Mouse (Mus musculus) stomach, embryonic 15.5 days (tissue): ENCODE results near the gene Ppih. TPM values are rescaled to one million over a fixed set of nuclear protein-coding genes. Genes with fewer than 3 reads are reported as not detected.

Experiments
- ATAC-seq: fragments of 200-750 bp; cut with Nextera tagmentation; 2 replicates; pipeline ENCODE4 v1.8.0; 2017; ENCODE audit warnings: low read depth, moderate number of reproducible peaks, moderate TSS enrichment; ENCODE audit not compliant: insufficient read depth, low FRiP score
- H3K27ac ChIP-seq: fragments of 300-500 bp; sonication (generic); 2 replicates; pipeline ENCODE4 v1.5.1; 2015; ENCODE audit warnings: mild to moderate bottlenecking, inconsistent platforms
- H3K27me3 ChIP-seq: fragments of 300-500 bp; sonication (generic); replicated peaks from 2 replicates; pipeline ENCODE4 v1.6.1; 2015; ENCODE audit warnings: inconsistent platforms
- H3K36me3 ChIP-seq: fragments of 300-500 bp; sonication (generic); 2 replicates; pipeline ENCODE4 v1.6.1; 2015; ENCODE audit warnings: inconsistent platforms
- H3K4me1 ChIP-seq: fragments of 300-500 bp; sonication (generic); 2 replicates; pipeline ENCODE4 v1.6.1; 2015; ENCODE audit warnings: inconsistent platforms
- H3K4me2 ChIP-seq: fragments of 300-500 bp; sonication (generic); 2 replicates; pipeline ENCODE4 v1.6.1; 2015; ENCODE audit warnings: mild to moderate bottlenecking, inconsistent platforms
- H3K4me3 ChIP-seq: fragments of 300-500 bp; sonication (generic); replicated peaks from 2 replicates; pipeline ENCODE4 v1.5.1; 2015; ENCODE audit warnings: inconsistent platforms
- H3K9ac ChIP-seq: fragments of 300-500 bp; sonication (generic); 2 replicates; pipeline ENCODE4 v1.6.1; 2015; ENCODE audit warnings: inconsistent platforms
- H3K9me3 ChIP-seq: fragments of 300-500 bp; sonication (generic); 2 replicates; pipeline ENCODE4 v1.6.1; 2016; ENCODE audit warnings: inconsistent platforms
- WGBS: fragments of 180-500 bp; shearing (Covaris S2); methylation state at CpG from one replicate; pipeline ENCODE4 v1.1.7; 2015; 5-methylcytosine and 5-hydroxymethylcytosine counted together
- polyA plus RNA-seq: library from polyadenylated mRNA; unstranded; fragments of >200 nt; fragmentation: Nextera tagmentation; extraction: Ambion mirVana; gene quantifications from 2 replicates; pipeline ENCODE4 v1.2.1, GENCODE M21; 2015

Ppih gene
- polyA plus RNA-seq, 1 experiment from 2014 or later, result 71.6 TPM

GRCm38 (mm10) chr4:119254012-119254618, 66.2 kb downstream of the Ppih start:
- H3K27ac ChIP-seq, result no peak overlapping the region
- H3K36me3 ChIP-seq, result no peaks in the 10 kb centered on the region
- no peaks in the 10 kb centered on the region for H3K27me3 ChIP-seq
- no peak for ATAC-seq
- H3K9ac ChIP-seq, result no peak overlapping the region
- no peak overlapping the region for H3K4me3 ChIP-seq
- no peaks in the 10 kb centered on the region for H3K9me3 ChIP-seq
- no peak overlapping the region for H3K4me2 ChIP-seq
- 52% methylated on average over 9 of the region's 9 CpGs for WGBS
- peaks cover 8% of the 10 kb centered on the region; the same call in 1 of the 2 replicates for H3K4me1 ChIP-seq

- no peak for ATAC-seq
- 48% methylated on average over 7 of the region's 7 CpGs for WGBS
- no peak overlapping the region for H3K27ac ChIP-seq
Observed at GRCm38 (mm10) chr4:119252025-119252808, 68.1 kb downstream of the Ppih start.

More at GRCm38 (mm10) chr4:119252025-119252808, 68.1 kb downstream of the Ppih start:
- Histone ChIP-seq H3K9ac (no peak overlapping the region), H3K36me3 (no peaks in the 10 kb centered on the region), H3K9me3 (no peaks in the 10 kb centered on the region), H3K4me3 (no peak overlapping the region), H3K27me3 (no peaks in the 10 kb centered on the region), H3K4me2 (no peak overlapping the region), H3K4me1 (peaks cover 8% of the 10 kb centered on the region)

Other genes with a start within 250 kb of the Ppih start
- gene Slc2a1, start 211.8 kb downstream of the Ppih start, polyA plus RNA-seq, result 119 and 129 TPM in 2 replicates
- 4.6 and 5.5 TPM in 2 replicates for gene Zfp691, start 146.4 kb downstream of the Ppih start, polyA plus RNA-seq
- 13.6 and 30.3 TPM in 2 replicates for gene Ermap, start 130.5 kb downstream of the Ppih start, polyA plus RNA-seq
- gene Svbp, start 125.2 kb downstream of the Ppih start, polyA plus RNA-seq, result 125 and 128 TPM in 2 replicates
- not detected in 2 replicates for gene Tmem269, start 102.3 kb downstream of the Ppih start, polyA plus RNA-seq
- 28.1 and 29.1 TPM in 2 replicates for gene AU022252, start 87.8 kb downstream of the Ppih start, polyA plus RNA-seq
- 33.6 and 37.6 TPM in 2 replicates for gene P3h1, start 87.6 kb downstream of the Ppih start, polyA plus RNA-seq
- gene Cldn19, start 65.1 kb downstream of the Ppih start, polyA plus RNA-seq, result 0.14 TPM in 1 of 2 replicates, not detected in the other
- gene Ybx1, start 25.9 kb downstream of the Ppih start, polyA plus RNA-seq, result 615 and 648 TPM in 2 replicates
- 7.5 and 14.0 TPM in 2 replicates for gene Ccdc30, start 95.0 kb upstream of the Ppih start, polyA plus RNA-seq
- gene Ppcs, start 101.9 kb upstream of the Ppih start, polyA plus RNA-seq, result 33.5 and 35.4 TPM in 2 replicates
- gene Zmynd12, start 102.3 kb upstream of the Ppih start, polyA plus RNA-seq, result 0.26 and 0.46 TPM in 2 replicates
- 0.82 and 0.92 TPM in 2 replicates for gene Rimkla, start 172.1 kb upstream of the Ppih start, polyA plus RNA-seq
- gene Foxj3, start 216.5 kb upstream of the Ppih start, polyA plus RNA-seq, result 18.2 and 23.6 TPM in 2 replicates
- gene Frg2f1, start 219.0 kb upstream of the Ppih start, polyA plus RNA-seq, result 2.9 and 3.2 TPM in 2 replicates